8 mouse cellular contexts compared by ENCODE assay signal in genomic region chr4:156236651-156237447, GRCm38 (mm10). TPM values are rescaled to one million over a fixed set of nuclear protein-coding genes. Genes with fewer than 3 reads are reported as not detected.
A peak's percentile ranks its signal among the peaks of the same experiment; 100 is the strongest.
DNase-seq lines count a peak whose midpoint lies in the region; ATAC-seq and TF ChIP-seq lines count a peak whose summit lies in the region.

No protein-coding gene starts in this region.

- H3K9me3 ChIP-seq in hindbrain, embryonic 14.5 days (ENCODE audit: control insufficient read depth, low read length) = no peaks in the 10 kb centered on the region
- H3K9me3 ChIP-seq in midbrain, embryonic 12.5 days = no peaks in the 10 kb centered on the region

- peak overlapping the region; percentile 80; the same call in 1 of the 2 replicates for H3K9ac ChIP-seq in hindbrain, embryonic 14.5 days
- peak overlapping the region; percentile 39; the same call in 1 of the 2 replicates for H3K9ac ChIP-seq in midbrain, embryonic 12.5 days (replicated peaks)

- H3K27me3 ChIP-seq in hindbrain, embryonic 14.5 days (ENCODE audit: control insufficient read depth, insufficient read depth, low read length) = no peaks in the 10 kb centered on the region
- no peaks in the 10 kb centered on the region for H3K27me3 ChIP-seq in midbrain, embryonic 12.5 days

- DNase-seq in layer of hippocampus, adult 2 months (ENCODE audit: low spot score in 2 of 2) = no peak
- DNase-seq in layer of hippocampus, adult 11-12 months (ENCODE audit: low spot score) = no peak
- DNase-seq in hindbrain, embryonic 14.5 days (ENCODE audit: low spot score) = no peak
- no peak for DNase-seq in left cerebral cortex, adult 11 months (ENCODE audit: low spot score)
- DNase-seq in right cerebral cortex, postnatal 36 days (ENCODE audit: low spot score in 2 of 2) = no peak
- DNase-seq in spleen, postnatal 4 days (ENCODE audit: low spot score in 2 of 2) = no peak

- peak overlapping the region; percentile 23 for H3K4me3 ChIP-seq in layer of hippocampus, adult 2 months
- peak overlapping the region; percentile 93 for H3K4me3 ChIP-seq in cortical plate, adult 2 months (ENCODE audit: insufficient read depth, low read length)
- peak overlapping the region; percentile 88 for H3K4me3 ChIP-seq in hindbrain, embryonic 14.5 days (replicated peaks; ENCODE audit: low read length)
- H3K4me3 ChIP-seq in midbrain, embryonic 12.5 days = peak overlapping the region; percentile 96

- H3K27ac ChIP-seq in layer of hippocampus, adult 2 months = no peak overlapping the region
- no peak overlapping the region for H3K27ac ChIP-seq in cortical plate, adult 2 months (ENCODE audit: insufficient read depth, low read length)
- H3K27ac ChIP-seq in hindbrain, embryonic 14.5 days = no peak overlapping the region
- H3K27ac ChIP-seq in midbrain, embryonic 12.5 days (replicated peaks) = 0 out of 2 replicates have a peak overlapping the region, but pooled peaks have one; percentile 10

- no peak for TF ChIP-seq CTCF in layer of hippocampus, adult 2 months (conservative IDR thresholded peaks at IDR 0.05)
- TF ChIP-seq CTCF in cortical plate, adult 2 months (IDR thresholded peaks at IDR 0.05; ENCODE audit: extremely low read depth, insufficient read depth, low read length) = no peak

- 0 out of 2 replicates have a peak, but pooled peaks cover 2% of the 10 kb centered on the region for H3K4me1 ChIP-seq in cortical plate, adult 2 months (ENCODE audit: control insufficient read depth, insufficient read depth, low read length)
- peaks cover 18% of the 10 kb centered on the region for H3K4me1 ChIP-seq in hindbrain, embryonic 14.5 days (replicated peaks; ENCODE audit: control insufficient read depth, insufficient read depth, low read length)
- peaks cover 21% of the 10 kb centered on the region for H3K4me1 ChIP-seq in midbrain, embryonic 12.5 days

- H3K4me2 ChIP-seq in hindbrain, embryonic 14.5 days (replicated peaks) = peak overlapping the region; percentile 93
- H3K4me2 ChIP-seq in midbrain, embryonic 12.5 days (replicated peaks) = peak overlapping the region; percentile 95

- 22% methylated on average over 55 of the region's 60 CpGs for WGBS in hindbrain, embryonic 14.5 days
- 24% methylated on average over 58 of the region's 60 CpGs for WGBS in midbrain, embryonic 12.5 days

- ATAC-seq in hindbrain, embryonic 14.5 days (ENCODE audit: low FRiP score) = no peak
- no peak for ATAC-seq in midbrain, embryonic 12.5 days (ENCODE audit: low FRiP score, low read depth)

- no peak for TF ChIP-seq POLR2A in cortical plate, adult 2 months (IDR thresholded peaks at IDR 0.05; ENCODE audit: extremely low read depth, insufficient read depth, low read length)

- peaks cover 59% of the 10 kb centered on the region for H3K36me3 ChIP-seq in hindbrain, embryonic 14.5 days (replicated peaks; ENCODE audit: control insufficient read depth, insufficient read depth)
- H3K36me3 ChIP-seq in midbrain, embryonic 12.5 days = peaks cover 62% of the 10 kb centered on the region

RNA-seq across cellular contexts. Expression of gene Noc2l, which starts 1.0 kb away (rescaled TPM):
- 10 to 100 TPM; 70.7 to 72.1 TPM for total RNA-seq in layer of hippocampus, adult 2 months (2021)
- 94.2 and 95.6 TPM in 2 replicates for polyA plus RNA-seq in cortical plate, adult 2 months (2012; rRNA removed)
- 47.9 and 49.5 TPM in 2 replicates for polyA plus RNA-seq in hindbrain, embryonic 14.5 days (2014; fragmentation: Nextera tagmentation; extraction: Ambion mirVana)
- polyA plus RNA-seq in midbrain, embryonic 12.5 days (2016; fragmentation: Nextera tagmentation; extraction: Ambion mirVana) = 85.2 and 93.7 TPM in 2 replicates

RNA-seq across cellular contexts. Expression of gene Plekhn1, which starts 2.2 kb away (rescaled TPM):
- 10 to 100 TPM; 41.4 to 43.1 TPM for total RNA-seq in layer of hippocampus, adult 2 months (2021)
- polyA plus RNA-seq in cortical plate, adult 2 months (2012; rRNA removed) = 70.6 and 79.0 TPM in 2 replicates
- polyA plus RNA-seq in hindbrain, embryonic 14.5 days (2014; fragmentation: Nextera tagmentation; extraction: Ambion mirVana) = 28.6 and 28.7 TPM in 2 replicates
- polyA plus RNA-seq in midbrain, embryonic 12.5 days (2016; fragmentation: Nextera tagmentation; extraction: Ambion mirVana) = 29.7 and 31.9 TPM in 2 replicates

RNA-seq across cellular contexts. Expression of gene Samd11, which starts 18.6 kb away (rescaled TPM):
- total RNA-seq in layer of hippocampus, adult 2 months (2021) = 1 to 10 TPM; 4.8 to 5.4 TPM
- 3.2 and 3.7 TPM in 2 replicates for polyA plus RNA-seq in cortical plate, adult 2 months (2012; rRNA removed)
- polyA plus RNA-seq in hindbrain, embryonic 14.5 days (2014; fragmentation: Nextera tagmentation; extraction: Ambion mirVana) = 1.8 and 2.2 TPM in 2 replicates
- 5.2 and 5.6 TPM in 2 replicates for polyA plus RNA-seq in midbrain, embryonic 12.5 days (2016; fragmentation: Nextera tagmentation; extraction: Ambion mirVana)

RNA-seq across cellular contexts. Expression of gene Perm1, which starts 21.2 kb away (rescaled TPM):
- total RNA-seq in layer of hippocampus, adult 2 months (2021) = under 1 TPM; 0.26 to 0.44 TPM
- polyA plus RNA-seq in cortical plate, adult 2 months (2012; rRNA removed) = 0.57 and 0.65 TPM in 2 replicates
- 1.9 and 2.2 TPM in 2 replicates for polyA plus RNA-seq in hindbrain, embryonic 14.5 days (2014; fragmentation: Nextera tagmentation; extraction: Ambion mirVana)
- polyA plus RNA-seq in midbrain, embryonic 12.5 days (2016; fragmentation: Nextera tagmentation; extraction: Ambion mirVana) = 2.0 and 2.1 TPM in 2 replicates

RNA-seq across cellular contexts. Expression of gene AW011738, which starts 33.7 kb away (rescaled TPM):
- 1 to 10 TPM; 5.6 to 7.1 TPM for total RNA-seq in layer of hippocampus, adult 2 months (2021)
- 3.5 and 3.7 TPM in 2 replicates for polyA plus RNA-seq in cortical plate, adult 2 months (2012; rRNA removed)
- polyA plus RNA-seq in hindbrain, embryonic 14.5 days (2014; fragmentation: Nextera tagmentation; extraction: Ambion mirVana) = 0.68 and 1.2 TPM in 2 replicates
- polyA plus RNA-seq in midbrain, embryonic 12.5 days (2016; fragmentation: Nextera tagmentation; extraction: Ambion mirVana) = 7.6 and 8.1 TPM in 2 replicates

Comparison
In these comparisons a context has a peak if more than half of its experiments do, and no peak if none do; other contexts are left out.
1. H3K4me3 ChIP-seq: peak in every context shown above with its lines; median percentile 96 in midbrain, embryonic 12.5 days; 93 in cortical plate, adult 2 months; 88 in hindbrain, embryonic 14.5 days; 23 in layer of hippocampus, adult 2 months.